Mouse (Mus musculus): ENCODE measurements around the gene Dlk2.
A peak's percentile ranks its signal among the peaks of the same experiment; 100 is the strongest.

Dlk2 gene

GRCm38 (mm10) chr17:46297364-46298219 lies at the start of gene Dlk2:
Gene Dlk2, plus strand, starts transcription at chr17:46297421.
- DNase-seq (ENCODE audit: low spot score in 2 of 2): no peak

- DNase-seq (ENCODE audit: low spot score in 2 of 2): peak; percentile 89 to 91
Measured at GRCm38 (mm10) chr17:46247512-46248188, 49.6 kb upstream of the Dlk2 start, which contains the start of the genes Polr1c and Yipf3. Gene Polr1c, minus strand, starts transcription at chr17:46248054. Gene Yipf3, plus strand, starts transcription at chr17:46248080.

GRCm38 (mm10) chr17:46248189-46248522 lies 49.1 kb upstream of the Dlk2 start:
- DNase-seq (ENCODE audit: low spot score in 2 of 2): peak in 1 of 2 experiments; percentile 22

- no peak for DNase-seq (ENCODE audit: low spot score in 2 of 2)
Measured at GRCm38 (mm10) chr17:46251174-46251573, 46.0 kb upstream of the Dlk2 start.

GRCm38 (mm10) chr17:46252571-46253451 lies 44.4 kb upstream of the Dlk2 start:
- DNase-seq (ENCODE audit: low spot score in 2 of 2): peak in 1 of 2 experiments; percentile 60

- DNase-seq (ENCODE audit: low spot score in 2 of 2): peak; percentile 77 to 85
Measured at GRCm38 (mm10) chr17:46253452-46254084, 43.7 kb upstream of the Dlk2 start, which contains the start of gene Lrrc73. Gene Lrrc73, plus strand, starts transcription at chr17:46253531.

- peak; percentile 25 to 34 for DNase-seq (ENCODE audit: low spot score in 2 of 2)
Measured at GRCm38 (mm10) chr17:46254106-46254505, 43.1 kb upstream of the Dlk2 start.

GRCm38 (mm10) chr17:46255147-46255546 lies 42.1 kb upstream of the Dlk2 start:
- DNase-seq (ENCODE audit: low spot score in 2 of 2): no peak

- DNase-seq (ENCODE audit: low spot score in 2 of 2): no peak
Measured at GRCm38 (mm10) chr17:46258279-46259053, 38.8 kb upstream of the Dlk2 start.

- no peak for DNase-seq (ENCODE audit: low spot score in 2 of 2)
Measured at GRCm38 (mm10) chr17:46259675-46260074, 37.5 kb upstream of the Dlk2 start.

- DNase-seq (ENCODE audit: low spot score in 2 of 2): no peak
Measured at GRCm38 (mm10) chr17:46262201-46262694, 35.0 kb upstream of the Dlk2 start.

- no peak for DNase-seq (ENCODE audit: low spot score in 2 of 2)
Measured at GRCm38 (mm10) chr17:46265502-46265901, 31.7 kb upstream of the Dlk2 start.

- DNase-seq (ENCODE audit: low spot score in 2 of 2): peak; percentile 36 to 78
Measured at GRCm38 (mm10) chr17:46265918-46266618, 31.2 kb upstream of the Dlk2 start.

GRCm38 (mm10) chr17:46266986-46267385 lies 30.2 kb upstream of the Dlk2 start:
- DNase-seq (ENCODE audit: low spot score in 2 of 2): no peak

- no peak for DNase-seq (ENCODE audit: low spot score in 2 of 2)
Measured at GRCm38 (mm10) chr17:46267511-46267910, 29.7 kb upstream of the Dlk2 start.

GRCm38 (mm10) chr17:46268026-46268720 lies 29.0 kb upstream of the Dlk2 start:
- no peak for DNase-seq (ENCODE audit: low spot score in 2 of 2)

- no peak for DNase-seq (ENCODE audit: low spot score in 2 of 2)
Measured at GRCm38 (mm10) chr17:46269771-46270534, 27.3 kb upstream of the Dlk2 start.

GRCm38 (mm10) chr17:46272058-46272457 lies 25.2 kb upstream of the Dlk2 start:
- no peak for DNase-seq (ENCODE audit: low spot score in 2 of 2)

Measured in thymus, postnatal 10 days (tissue).